Mouse (Mus musculus): ENCODE measurements around the gene Rin3. TPM values are rescaled to one million over a fixed set of nuclear protein-coding genes. Genes with fewer than 3 reads are reported as not detected.

Gene Rin3
- polyA plus RNA-seq, 1 experiment: 25.4 TPM

GRCm38 (mm10) chr12:102422065-102422464 lies 139.2 kb downstream of the Rin3 start:
- TF ChIP-seq CTCF (IDR thresholded peaks at IDR 0.05; ENCODE audit: borderline replicate concordance, control insufficient read depth, extremely low read depth, insufficient read depth, low read length, poor library complexity) (no peak), POLR2A (IDR thresholded peaks at IDR 0.05; ENCODE audit: control insufficient read depth, extremely low read depth, insufficient read depth, low read length, poor library complexity) (no peak)
- DNase-seq: no peak
- 92% methylated on average over 6 of the region's 6 CpGs for WGBS
- H3K4me3 ChIP-seq (ENCODE audit: control insufficient read depth, insufficient read depth, low read length): no peak overlapping the region
- no peaks in the 10 kb centered on the region for H3K27me3 ChIP-seq (ENCODE audit: control insufficient read depth, insufficient read depth, low read length)
- H3K4me1 ChIP-seq (replicated peaks; ENCODE audit: control insufficient read depth, insufficient read depth, low read length): peaks cover 5% of the 10 kb centered on the region
- no peak overlapping the region for H3K27ac ChIP-seq (ENCODE audit: control insufficient read depth, insufficient read depth, low read length)
- H3K36me3 ChIP-seq (ENCODE audit: control insufficient read depth, insufficient read depth, low read length): no peaks in the 10 kb centered on the region

DNA sequence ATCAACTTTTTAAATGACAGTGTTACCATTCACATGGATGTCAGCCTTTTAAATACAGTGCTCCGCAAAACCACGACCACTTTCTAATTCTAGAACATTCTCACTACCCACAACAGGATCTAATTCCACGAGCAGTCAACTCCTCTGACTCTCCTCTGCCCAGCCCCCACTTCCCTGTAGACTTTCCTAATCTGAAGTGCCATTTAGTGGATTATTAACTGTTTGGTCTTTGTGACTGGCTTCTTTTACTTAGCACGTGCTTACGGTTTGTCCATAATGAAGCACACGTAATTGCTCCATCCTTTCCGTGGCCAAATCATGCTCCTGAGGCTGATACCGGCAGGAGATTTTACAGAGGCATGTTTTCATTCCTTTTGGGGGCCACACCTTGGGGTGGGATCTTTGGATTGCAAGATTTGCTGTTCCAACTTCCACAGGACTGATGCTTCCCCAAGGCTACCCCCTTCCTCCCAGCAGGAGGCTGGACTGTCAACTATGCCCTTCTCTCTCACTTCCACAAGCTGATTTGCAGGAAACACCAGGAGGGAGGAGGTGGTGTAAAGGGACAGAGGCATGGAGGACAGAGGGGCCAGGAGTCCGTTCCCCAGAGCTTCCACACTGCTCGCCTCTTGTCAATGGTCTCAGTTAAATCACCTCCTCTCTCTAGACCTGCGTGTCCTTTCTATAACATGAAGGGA lies 139.9 kb downstream of the Rin3 start:
- WGBS: 89% methylated on average over 11 of the region's 11 CpGs
- TF ChIP-seq CTCF (IDR thresholded peaks at IDR 0.05; ENCODE audit: borderline replicate concordance, control insufficient read depth, extremely low read depth, insufficient read depth, low read length, poor library complexity): no peak
- no peak for TF ChIP-seq POLR2A (IDR thresholded peaks at IDR 0.05; ENCODE audit: control insufficient read depth, extremely low read depth, insufficient read depth, low read length, poor library complexity)
- no peak overlapping the region for H3K4me3 ChIP-seq (ENCODE audit: control insufficient read depth, insufficient read depth, low read length)
- H3K36me3 ChIP-seq (ENCODE audit: control insufficient read depth, insufficient read depth, low read length): no peaks in the 10 kb centered on the region
- H3K27me3 ChIP-seq (ENCODE audit: control insufficient read depth, insufficient read depth, low read length): no peaks in the 10 kb centered on the region
- H3K4me1 ChIP-seq (replicated peaks; ENCODE audit: control insufficient read depth, insufficient read depth, low read length): peaks cover 5% of the 10 kb centered on the region
- no peak for DNase-seq
- H3K27ac ChIP-seq (ENCODE audit: control insufficient read depth, insufficient read depth, low read length): no peak overlapping the region

DNA sequence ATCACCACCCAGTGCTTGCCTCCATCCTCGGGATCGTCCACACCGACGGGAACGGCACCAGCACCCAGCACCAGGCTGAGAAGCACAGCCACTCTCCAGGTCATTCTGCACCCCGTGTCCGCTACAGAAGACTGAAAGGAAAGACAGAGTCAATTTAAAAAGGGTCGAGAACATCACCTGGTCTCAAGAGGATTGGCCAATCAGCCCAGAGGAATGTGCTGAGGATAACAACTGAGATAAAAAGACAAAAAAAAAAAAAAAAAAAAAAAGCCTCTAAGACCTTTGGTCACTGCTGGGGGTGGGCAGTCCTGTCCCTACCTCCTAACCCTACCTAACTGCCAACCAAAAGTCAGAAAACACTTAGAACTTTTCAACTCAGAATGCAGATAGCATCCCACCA lies 140.8 kb downstream of the Rin3 start:
- Histone ChIP-seq H3K36me3 (ENCODE audit: control insufficient read depth, insufficient read depth, low read length) (no peaks in the 10 kb centered on the region), H3K27ac (ENCODE audit: control insufficient read depth, insufficient read depth, low read length) (no peak overlapping the region), H3K4me3 (ENCODE audit: control insufficient read depth, insufficient read depth, low read length) (no peak overlapping the region), H3K27me3 (ENCODE audit: control insufficient read depth, insufficient read depth, low read length) (no peaks in the 10 kb centered on the region), H3K4me1 (replicated peaks; ENCODE audit: control insufficient read depth, insufficient read depth, low read length) (peaks cover 5% of the 10 kb centered on the region)
- 96% methylated on average over 8 of the region's 8 CpGs for WGBS
- DNase-seq: no peak
- TF ChIP-seq CTCF (IDR thresholded peaks at IDR 0.05; ENCODE audit: borderline replicate concordance, control insufficient read depth, extremely low read depth, insufficient read depth, low read length, poor library complexity): no peak
- no peak for TF ChIP-seq POLR2A (IDR thresholded peaks at IDR 0.05; ENCODE audit: control insufficient read depth, extremely low read depth, insufficient read depth, low read length, poor library complexity)

DNA sequence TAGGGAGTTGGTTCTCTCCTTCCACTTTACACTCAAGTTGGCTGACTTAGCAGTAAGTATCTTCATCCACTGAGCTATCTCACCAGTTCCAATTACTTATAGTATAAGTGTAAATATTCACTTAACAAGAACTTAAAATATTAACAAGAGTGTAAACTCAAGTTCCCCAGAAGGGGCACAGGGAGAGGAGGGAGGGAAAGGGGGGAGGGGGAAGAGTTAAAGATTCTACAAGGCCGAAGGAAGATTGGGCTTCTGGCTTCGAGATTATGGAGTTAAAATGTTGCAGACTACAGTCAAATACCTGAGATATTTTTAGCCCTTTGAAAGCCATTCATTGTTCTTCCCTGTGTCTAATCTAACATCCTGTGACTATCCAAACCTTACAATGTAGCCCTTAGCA lies 141.6 kb downstream of the Rin3 start:
- Histone ChIP-seq H3K27ac (ENCODE audit: control insufficient read depth, insufficient read depth, low read length) (no peak overlapping the region), H3K27me3 (ENCODE audit: control insufficient read depth, insufficient read depth, low read length) (no peaks in the 10 kb centered on the region), H3K4me1 (replicated peaks; ENCODE audit: control insufficient read depth, insufficient read depth, low read length) (peaks cover 5% of the 10 kb centered on the region), H3K4me3 (ENCODE audit: control insufficient read depth, insufficient read depth, low read length) (no peak overlapping the region), H3K36me3 (ENCODE audit: control insufficient read depth, insufficient read depth, low read length) (no peaks in the 10 kb centered on the region)
- WGBS: 81% methylated on average over 2 of the region's 2 CpGs
- TF ChIP-seq POLR2A (IDR thresholded peaks at IDR 0.05; ENCODE audit: control insufficient read depth, extremely low read depth, insufficient read depth, low read length, poor library complexity) (no peak), CTCF (IDR thresholded peaks at IDR 0.05; ENCODE audit: borderline replicate concordance, control insufficient read depth, extremely low read depth, insufficient read depth, low read length, poor library complexity) (no peak)
- DNase-seq: no peak

GRCm38 (mm10) chr12:102425048-102425578 lies 142.3 kb downstream of the Rin3 start:
- no peaks in the 10 kb centered on the region for H3K27me3 ChIP-seq (ENCODE audit: control insufficient read depth, insufficient read depth, low read length)
- peaks cover 3% of the 10 kb centered on the region for H3K4me1 ChIP-seq (replicated peaks; ENCODE audit: control insufficient read depth, insufficient read depth, low read length)
- DNase-seq: peak; percentile 21
- 35% methylated on average over 4 of the region's 4 CpGs for WGBS
- no peaks in the 10 kb centered on the region for H3K36me3 ChIP-seq (ENCODE audit: control insufficient read depth, insufficient read depth, low read length)
- no peak for TF ChIP-seq POLR2A (IDR thresholded peaks at IDR 0.05; ENCODE audit: control insufficient read depth, extremely low read depth, insufficient read depth, low read length, poor library complexity)
- H3K27ac ChIP-seq (ENCODE audit: control insufficient read depth, insufficient read depth, low read length): no peak overlapping the region
- no peak overlapping the region for H3K4me3 ChIP-seq (ENCODE audit: control insufficient read depth, insufficient read depth, low read length)

DNA sequence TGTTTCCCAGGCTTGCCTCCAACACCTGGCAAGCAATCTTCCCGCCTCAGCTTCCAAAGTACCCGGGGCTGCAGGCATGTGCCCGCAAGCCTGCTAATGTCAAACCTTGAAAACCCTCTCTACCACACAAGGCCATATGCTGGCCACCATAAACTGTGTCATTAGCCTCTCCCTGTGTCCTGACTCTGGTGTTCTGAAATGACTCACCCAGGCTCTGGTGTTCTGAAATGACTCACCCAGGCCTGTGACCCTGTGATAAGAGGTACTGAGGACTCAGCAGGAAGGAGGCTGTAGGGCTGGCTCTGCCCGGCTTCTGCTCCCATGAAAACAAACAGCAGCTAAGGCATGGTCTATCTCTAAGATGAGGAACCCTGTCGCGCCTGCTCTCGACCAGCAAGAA lies 143.4 kb downstream of the Rin3 start:
- no peak for DNase-seq
- no peaks in the 10 kb centered on the region for H3K36me3 ChIP-seq (ENCODE audit: control insufficient read depth, insufficient read depth, low read length)
- TF ChIP-seq CTCF (IDR thresholded peaks at IDR 0.05; ENCODE audit: borderline replicate concordance, control insufficient read depth, extremely low read depth, insufficient read depth, low read length, poor library complexity) (no peak), POLR2A (IDR thresholded peaks at IDR 0.05; ENCODE audit: control insufficient read depth, extremely low read depth, insufficient read depth, low read length, poor library complexity) (no peak)
- peaks cover 3% of the 10 kb centered on the region for H3K4me1 ChIP-seq (replicated peaks; ENCODE audit: control insufficient read depth, insufficient read depth, low read length)
- 96% methylated on average over 7 of the region's 7 CpGs for WGBS
- no peak overlapping the region for H3K27ac ChIP-seq (ENCODE audit: control insufficient read depth, insufficient read depth, low read length)
- H3K4me3 ChIP-seq (ENCODE audit: control insufficient read depth, insufficient read depth, low read length): no peak overlapping the region
- H3K27me3 ChIP-seq (ENCODE audit: control insufficient read depth, insufficient read depth, low read length): no peaks in the 10 kb centered on the region

DNA sequence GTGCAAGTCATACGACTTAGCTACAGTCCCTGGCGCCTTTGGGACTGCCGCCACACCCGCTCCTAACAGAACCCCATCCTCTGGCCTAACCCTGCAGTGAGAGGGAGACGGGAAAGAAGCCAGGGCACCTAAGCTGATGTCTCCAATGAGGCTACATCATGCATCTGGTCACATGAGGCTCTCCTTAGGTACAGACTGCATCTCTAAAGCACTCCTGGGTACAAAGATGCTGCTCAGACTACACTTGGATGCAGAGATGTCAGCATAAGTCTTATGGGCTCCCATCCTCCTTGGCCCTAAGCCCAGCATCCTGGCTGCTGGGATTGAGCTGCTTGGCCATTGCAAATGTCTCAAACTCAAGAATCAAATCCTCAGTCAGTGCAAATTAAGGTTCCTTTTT lies 146.8 kb downstream of the Rin3 start:
- TF ChIP-seq POLR2A (IDR thresholded peaks at IDR 0.05; ENCODE audit: control insufficient read depth, extremely low read depth, insufficient read depth, low read length, poor library complexity) (no peak), CTCF (IDR thresholded peaks at IDR 0.05; ENCODE audit: borderline replicate concordance, control insufficient read depth, extremely low read depth, insufficient read depth, low read length, poor library complexity) (no peak)
- DNase-seq: no peak
- Histone ChIP-seq H3K4me1 (replicated peaks; ENCODE audit: control insufficient read depth, insufficient read depth, low read length) (peaks cover 3% of the 10 kb centered on the region), H3K27ac (ENCODE audit: control insufficient read depth, insufficient read depth, low read length) (no peak overlapping the region), H3K36me3 (ENCODE audit: control insufficient read depth, insufficient read depth, low read length) (no peaks in the 10 kb centered on the region), H3K27me3 (ENCODE audit: control insufficient read depth, insufficient read depth, low read length) (no peaks in the 10 kb centered on the region), H3K4me3 (ENCODE audit: control insufficient read depth, insufficient read depth, low read length) (no peak overlapping the region)
- 75% methylated on average over 5 of the region's 5 CpGs for WGBS
